ENCODE assay signal across 28 mouse cellular contexts in the genomic region with DNA sequence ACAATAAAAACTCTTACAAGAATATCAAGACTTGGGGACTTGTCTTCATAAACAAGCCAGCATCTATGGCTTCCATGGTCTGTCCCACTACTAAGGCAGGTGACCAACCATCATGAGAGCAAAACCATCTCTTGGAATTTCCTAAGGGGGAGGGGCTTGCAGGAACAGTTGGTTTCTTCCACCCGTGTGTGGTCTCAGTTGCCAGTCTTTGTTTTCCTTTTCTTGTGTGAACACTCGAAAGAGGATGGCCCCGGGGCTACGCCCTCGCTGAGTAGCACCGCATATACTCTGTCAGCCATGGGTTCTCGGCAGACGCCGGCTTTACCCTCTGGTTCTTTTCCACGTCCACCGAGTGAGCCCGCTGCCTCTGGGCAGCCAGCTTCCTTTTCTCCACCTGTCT. TPM values are rescaled to one million over a fixed set of nuclear protein-coding genes. Genes with fewer than 3 reads are reported as not detected.
"Had no signal": no experiment of that assay in that cellular context is flagged by ENCODE, and none has a peak within 500 bp of the region (broad histone marks: within the 10 kb centered on the region; RNA-seq: fewer than 3 reads in every experiment).

No protein-coding gene starts in this region.

- H3K4me1 ChIP-seq: heart, embryonic 10.5 days; heart, embryonic 12.5 days; hindbrain, embryonic 12.5 days; limb, embryonic 12.5 days had no signal

- H3K9me3 ChIP-seq: heart, embryonic 10.5 days; heart, embryonic 12.5 days; hindbrain, embryonic 10.5 days; hindbrain, embryonic 12.5 days; limb, embryonic 10.5 days; limb, embryonic 12.5 days; liver, embryonic 13.5 days; liver, embryonic 15.5 days had no signal

- ATAC-seq: hindbrain, embryonic 16.5 days; inflammation-experienced regulatory T-cells, adult 6 months; intestine, embryonic 16.5 days; liver, postnatal 0 days had no signal

- H3K4me3 ChIP-seq: gastrocnemius, adult 2 months; heart, embryonic 10.5 days; heart, embryonic 12.5 days; hindbrain, embryonic 10.5 days; hindbrain, embryonic 12.5 days; limb, embryonic 10.5 days; limb, embryonic 12.5 days; liver, embryonic 13.5 days; liver, embryonic 15.5 days had no signal

- H3K36me3 ChIP-seq: hindbrain, embryonic 12.5 days had no signal

- DNase-seq: gastrocnemius, adult 2 months; gastrocnemius, postnatal 10 days; gastrocnemius, postnatal 25 days; heart, adult 18-20 months; heart, postnatal 10 days; heart, postnatal 4 days; kidney, adult 11 months; kidney, adult 2 months; kidney, adult 9 months; kidney, postnatal 10 days; kidney, postnatal 25 days; kidney, postnatal 4 days; liver; liver, embryonic 13.5 days; liver, postnatal 0 days had no signal

- H3K9ac ChIP-seq: heart, embryonic 12.5 days; hindbrain, embryonic 12.5 days; hindbrain, embryonic 14.5 days; limb, embryonic 12.5 days; liver, embryonic 13.5 days; liver, embryonic 15.5 days; liver, postnatal 0 days had no signal

- H3K27me3 ChIP-seq: heart, embryonic 12.5 days; hindbrain, embryonic 12.5 days; limb, embryonic 12.5 days; liver, embryonic 13.5 days; liver, embryonic 15.5 days had no signal

- H3K27ac ChIP-seq: gastrocnemius, adult 2 months; heart, embryonic 10.5 days; hindbrain, embryonic 10.5 days; hindbrain, embryonic 12.5 days; hindbrain, embryonic 14.5 days; limb, embryonic 10.5 days; limb, embryonic 12.5 days; liver, embryonic 13.5 days; liver, embryonic 15.5 days had no signal

- H3K4me2 ChIP-seq: heart, embryonic 12.5 days; hindbrain, embryonic 12.5 days; hindbrain, embryonic 14.5 days; limb, embryonic 12.5 days; liver, embryonic 11.5 days; liver, embryonic 13.5 days; liver, embryonic 15.5 days had no signal

RNA-seq across cellular contexts. Expression of a gene that starts 52.5 kb away (rescaled TPM):
- total RNA-seq: granulocyte monocyte progenitor cell, adult 5-6 weeks had no signal
